Mouse (Mus musculus) embryonic facial prominence, embryonic 15.5 days (tissue): Measurements from ENCODE around the gene Tmem196. TPM values are rescaled to one million over a fixed set of nuclear protein-coding genes. Genes with fewer than 3 reads are reported as not detected.
"Not testable (repeated sequence)": the region's sequence is repeated elsewhere in the genome, so short reads cannot be mapped to it uniquely, and the experiment has no call there.

Experiments used
- ATAC-seq: fragments of 200-750 bp; cut with Nextera tagmentation; 2 replicates; pipeline ENCODE4 v1.8.0; 2017; ENCODE audit warnings: low read depth, moderate TSS enrichment; ENCODE audit not compliant: insufficient number of reproducible peaks, low FRiP score, low TSS enrichment
- H3K27ac ChIP-seq: fragments of 300-500 bp; sonication (generic); replicated peaks from 2 replicates; pipeline ENCODE4 v1.5.1; 2015; ENCODE audit warnings: mild to moderate bottlenecking, inconsistent platforms
- H3K27me3 ChIP-seq: fragments of 300-500 bp; sonication (generic); 2 replicates; pipeline ENCODE4 v1.6.1; 2015; ENCODE audit warnings: inconsistent platforms
- H3K36me3 ChIP-seq: fragments of 300-500 bp; sonication (generic); 2 replicates; pipeline ENCODE4 v1.6.1; 2015; ENCODE audit warnings: mild to moderate bottlenecking, inconsistent platforms
- H3K4me1 ChIP-seq: fragments of 300-500 bp; sonication (generic); 2 replicates; pipeline ENCODE4 v1.6.1; 2015; ENCODE audit warnings: inconsistent platforms
- H3K4me2 ChIP-seq: fragments of 300-500 bp; sonication (generic); replicated peaks from 2 replicates; pipeline ENCODE4 v1.6.1; 2015; ENCODE audit warnings: mild to moderate bottlenecking, inconsistent platforms
- H3K4me3 ChIP-seq: fragments of 300-500 bp; sonication (generic); replicated peaks from 2 replicates; pipeline ENCODE4 v1.5.1; 2015; ENCODE audit warnings: mild to moderate bottlenecking, inconsistent platforms
- H3K9ac ChIP-seq: fragments of 300-500 bp; sonication (generic); 2 replicates; pipeline ENCODE4 v1.6.1; 2015; ENCODE audit warnings: inconsistent platforms
- H3K9me3 ChIP-seq: fragments of 300-500 bp; sonication (generic); replicated peaks from 2 replicates; pipeline ENCODE4 v1.6.1; 2016; ENCODE audit warnings: inconsistent platforms
- WGBS: fragments of 180-500 bp; shearing (Covaris S2); methylation state at CpG from one replicate; pipeline ENCODE4 v1.1.7; 2015; 5-methylcytosine and 5-hydroxymethylcytosine counted together
- polyA plus RNA-seq: library from polyadenylated mRNA; unstranded; fragments of >200 nt; fragmentation: Nextera tagmentation; extraction: Ambion mirVana; gene quantifications from 2 replicates; pipeline ENCODE4 v1.2.1, GENCODE M21; 2015

Tmem196 gene
- polyA plus RNA-seq, 1 experiment from 2014 or later: 1.2 TPM

- not testable (repeated sequence) for H3K27me3 ChIP-seq, H3K27ac ChIP-seq, ATAC-seq, H3K9me3 ChIP-seq, H3K4me3 ChIP-seq, H3K9ac ChIP-seq, H3K36me3 ChIP-seq, H3K4me2 ChIP-seq, H3K4me1 ChIP-seq
- 86% methylated on average over 15 of the region's 15 CpGs for WGBS
Measured at GRCm38 (mm10) chr12:120028089-120028959, 82.7 kb downstream of the Tmem196 start.
